Mouse (Mus musculus) thymus, adult 2 months (tissue): Measurements from ENCODE around the gene Gramd4.
"Not testable (repeated sequence)": the region's sequence is repeated elsewhere in the genome, so short reads cannot be mapped to it uniquely, and the experiment has no call there.

Source experiments
- CTCF ChIP-seq: fragments of 200-500 bp; IDR thresholded peaks from 2 replicates; pipeline ENCODE4 v1.5.1; 2012; ENCODE audit warnings: mild to moderate bottlenecking, control low read depth, low read length, moderate library complexity, borderline replicate concordance; ENCODE audit not compliant: control insufficient read depth, poor library complexity, insufficient read depth; ENCODE audit errors: extremely low read depth
- POLR2A ChIP-seq: fragments of 200-500 bp; IDR thresholded peaks from 2 replicates; pipeline ENCODE4 v1.6.1; 2012; ENCODE audit warnings: mild to moderate bottlenecking, low read length, control low read depth, moderate library complexity; ENCODE audit not compliant: control insufficient read depth, poor library complexity, insufficient read depth; ENCODE audit errors: extremely low read depth

DNA sequence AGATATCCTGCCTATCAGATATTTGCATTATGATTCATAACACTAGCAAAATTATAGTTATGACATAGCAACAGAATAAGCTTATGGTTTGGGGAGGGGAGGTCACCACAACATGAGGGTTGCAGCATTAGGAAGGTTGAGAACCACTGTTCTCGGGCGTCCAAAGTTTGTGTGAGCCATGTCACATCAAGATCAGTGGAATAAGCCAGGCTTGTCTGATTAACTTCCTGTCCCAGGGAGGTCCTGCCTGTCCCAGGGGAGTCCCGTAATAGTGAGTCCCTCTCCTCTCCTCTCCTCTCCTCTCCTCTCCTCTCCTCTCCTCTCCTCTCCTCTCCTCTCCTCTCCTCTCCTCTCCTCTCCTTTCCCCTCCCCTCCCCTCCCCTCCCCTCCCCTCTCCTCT lies 2.6 kb upstream of the Gramd4 start:
- not testable (repeated sequence) for TF ChIP-seq CTCF, POLR2A
